Mouse (Mus musculus) embryo, embryonic 9.5 days (tissue): ENCODE measurements around the gene Dctpp1.

Source experiments
- DNase-seq: peaks from one replicate; pipeline ENCODE4 v3.0.0-alpha.2; 2017; ENCODE audit errors: extremely low spot score

Dctpp1 gene

GRCm38 (mm10) chr7:127231826-127232621, 28.5 kb downstream of the Dctpp1 start:
- no peak for DNase-seq

- DNase-seq = no peak
Measured at GRCm38 (mm10) chr7:127231376-127231775, 29.1 kb downstream of the Dctpp1 start.

GRCm38 (mm10) chr7:127228615-127229303, 31.8 kb downstream of the Dctpp1 start:
- peak; percentile 77 for DNase-seq

- no peak for DNase-seq
Measured at GRCm38 (mm10) chr7:127225147-127225995, 35.1 kb downstream of the Dctpp1 start.

GRCm38 (mm10) chr7:127224616-127225015, 35.9 kb downstream of the Dctpp1 start:
- DNase-seq = no peak

GRCm38 (mm10) chr7:127223515-127224478, 36.7 kb downstream of the Dctpp1 start:
- DNase-seq = no peak

- no peak for DNase-seq
Measured at GRCm38 (mm10) chr7:127223106-127223505, 37.4 kb downstream of the Dctpp1 start.

GRCm38 (mm10) chr7:127220440-127220839, 40.1 kb downstream of the Dctpp1 start:
- no peak for DNase-seq

- DNase-seq = no peak
Measured at GRCm38 (mm10) chr7:127218670-127219069, 41.8 kb downstream of the Dctpp1 start.

GRCm38 (mm10) chr7:127217901-127218642, 42.4 kb downstream of the Dctpp1 start:
- DNase-seq = no peak

GRCm38 (mm10) chr7:127217475-127217874, 43.0 kb downstream of the Dctpp1 start:
- no peak for DNase-seq

GRCm38 (mm10) chr7:127216307-127216706, 44.2 kb downstream of the Dctpp1 start:
- DNase-seq = no peak

GRCm38 (mm10) chr7:127214981-127215871, 45.3 kb downstream of the Dctpp1 start:
- peak; percentile 69 for DNase-seq

- DNase-seq = no peak
Measured at GRCm38 (mm10) chr7:127214521-127214920, 46.0 kb downstream of the Dctpp1 start.

- no peak for DNase-seq
Measured at GRCm38 (mm10) chr7:127213930-127214329, 46.6 kb downstream of the Dctpp1 start.

- peak; percentile 47 for DNase-seq
Measured at GRCm38 (mm10) chr7:127213485-127213884, 47.0 kb downstream of the Dctpp1 start.

GRCm38 (mm10) chr7:127212432-127213250, 47.9 kb downstream of the Dctpp1 start:
- no peak for DNase-seq

- no peak for DNase-seq
Measured at GRCm38 (mm10) chr7:127211014-127211745, 49.3 kb downstream of the Dctpp1 start.
